Mouse (Mus musculus) forebrain, embryonic 15.5 days (tissue): ENCODE results near the gene Olfr504. TPM values are rescaled to one million over a fixed set of nuclear protein-coding genes. Genes with fewer than 3 reads are reported as not detected.
"Not testable (repeated sequence)": the region's sequence is repeated elsewhere in the genome, so short reads cannot be mapped to it uniquely, and the experiment has no call there.

Source experiments
- ATAC-seq: fragments of 200-750 bp; cut with Nextera tagmentation; replicated peaks from 2 replicates; pipeline ENCODE4 v1.8.0; 2017; ENCODE audit warnings: mild to moderate bottlenecking, moderate TSS enrichment, moderate library complexity
- H3K27ac ChIP-seq: fragments of 300-500 bp; sonication (generic); replicated peaks from 2 replicates; pipeline ENCODE4 v1.5.1; 2015; ENCODE audit warnings: mild to moderate bottlenecking, inconsistent platforms
- H3K27me3 ChIP-seq: fragments of 300-500 bp; sonication (generic); 2 replicates; pipeline ENCODE4 v1.6.1; 2015; ENCODE audit warnings: inconsistent platforms
- H3K36me3 ChIP-seq: fragments of 300-500 bp; sonication (generic); 2 replicates; pipeline ENCODE4 v1.6.1; 2015; ENCODE audit warnings: mild to moderate bottlenecking, inconsistent platforms
- H3K4me1 ChIP-seq: fragments of 300-500 bp; sonication (generic); 2 replicates; pipeline ENCODE4 v1.6.1; 2015; ENCODE audit warnings: inconsistent platforms
- H3K4me2 ChIP-seq: fragments of 300-500 bp; sonication (generic); replicated peaks from 2 replicates; pipeline ENCODE4 v1.6.1; 2015; ENCODE audit warnings: mild to moderate bottlenecking, inconsistent platforms
- H3K4me3 ChIP-seq: fragments of 300-500 bp; sonication (generic); 2 replicates; pipeline ENCODE4 v1.5.1; 2015; ENCODE audit warnings: mild to moderate bottlenecking, inconsistent platforms
- H3K9ac ChIP-seq: fragments of 300-500 bp; sonication (generic); replicated peaks from 2 replicates; pipeline ENCODE4 v1.6.1; 2015; ENCODE audit warnings: mild to moderate bottlenecking, inconsistent platforms
- H3K9me3 ChIP-seq: fragments of 300-500 bp; sonication (generic); 2 replicates; pipeline ENCODE4 v1.6.1; 2016; ENCODE audit warnings: inconsistent platforms
- WGBS: fragments of 180-500 bp; shearing (Covaris S2); methylation state at CpG from one replicate; pipeline ENCODE4 v1.1.7; 2015; ENCODE audit warnings: mixed read lengths; 5-methylcytosine and 5-hydroxymethylcytosine counted together
- polyA plus RNA-seq: library from polyadenylated mRNA; unstranded; fragments of >200 nt; fragmentation: Nextera tagmentation; extraction: Ambion mirVana; gene quantifications from 2 replicates; pipeline ENCODE4 v1.2.1, GENCODE M21; 2015

Gene Olfr504
- not detected in 2 replicates for polyA plus RNA-seq

DNA sequence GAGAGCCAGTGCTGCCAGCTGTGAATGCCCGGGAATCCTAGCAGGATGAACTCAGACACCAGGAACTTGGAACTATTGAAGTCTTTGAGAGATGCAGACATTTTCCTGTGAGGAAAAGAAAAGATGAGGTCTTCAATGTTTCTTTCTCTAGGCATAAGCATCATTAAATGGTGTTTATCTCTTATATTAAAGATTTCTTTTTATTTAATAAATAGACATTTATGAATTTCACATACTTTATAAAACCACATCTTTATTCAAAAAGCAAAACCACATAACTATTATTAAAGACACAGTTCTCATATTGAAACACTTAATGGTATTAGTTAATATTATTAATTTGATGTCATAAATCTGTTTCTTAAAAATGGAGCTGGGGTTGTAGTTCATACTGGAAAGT lies at the start of gene Olfr504:
Gene Olfr504 (minus strand): TSS at position 101 of the 400 bp plus-strand sequence.
- no peak within 1 kb of the TSS for H3K27ac ChIP-seq
- no peaks in the 10 kb centered on the region for H3K9me3 ChIP-seq
- no peaks in the 10 kb centered on the region for H3K36me3 ChIP-seq
- ATAC-seq: no peak
- no peak within 1 kb of the TSS for H3K4me2 ChIP-seq
- H3K4me1 ChIP-seq: no peaks in the 10 kb centered on the region
- no peak within 1 kb of the TSS for H3K4me3 ChIP-seq
- no peaks in the 10 kb centered on the region for H3K27me3 ChIP-seq
- H3K9ac ChIP-seq: no peak within 1 kb of the TSS
- 93% methylated on average over 1 of the region's 1 CpGs for WGBS

GRCm38 (mm10) chr7:108614110-108614509 lies 48.5 kb upstream of the Olfr504 start:
- Histone ChIP-seq H3K4me1 (no peaks in the 10 kb centered on the region), H3K4me3 (no peak overlapping the region), H3K4me2 (no peak overlapping the region), H3K36me3 (no peaks in the 10 kb centered on the region), H3K9me3 (no peaks in the 10 kb centered on the region), H3K9ac (no peak overlapping the region), H3K27ac (no peak overlapping the region), H3K27me3 (no peaks in the 10 kb centered on the region)
- ATAC-seq: no peak
- 81% methylated on average over 2 of the region's 2 CpGs for WGBS

- no peaks in the 10 kb centered on the region for H3K27me3 ChIP-seq
Observed at GRCm38 (mm10) chr7:108610487-108610886, 44.9 kb upstream of the Olfr504 start, which contains the start of gene Olfr506. Olfr506 (plus strand) TSS chr7:108610787.

GRCm38 (mm10) chr7:108601916-108602315 lies 36.3 kb upstream of the Olfr504 start:
- ATAC-seq, H3K9me3 ChIP-seq, H3K4me1 ChIP-seq, H3K27ac ChIP-seq, H3K27me3 ChIP-seq, H3K4me3 ChIP-seq, H3K9ac ChIP-seq, H3K4me2 ChIP-seq, H3K36me3 ChIP-seq: not testable (repeated sequence)
- 80% methylated on average over 3 of the region's 3 CpGs for WGBS

More at GRCm38 (mm10) chr7:108610487-108610886, 44.9 kb upstream of the Olfr504 start, which contains the start of gene Olfr506:
- H3K36me3 ChIP-seq: no peaks in the 10 kb centered on the region
- H3K9ac ChIP-seq: no peak within 1 kb of the TSS
- no peak within 1 kb of the TSS for H3K4me2 ChIP-seq
- H3K27ac ChIP-seq: no peak within 1 kb of the TSS
- H3K9me3 ChIP-seq: no peaks in the 10 kb centered on the region
- H3K4me3 ChIP-seq: no peak within 1 kb of the TSS
- ATAC-seq: no peak
- H3K4me1 ChIP-seq: no peaks in the 10 kb centered on the region

DNA sequence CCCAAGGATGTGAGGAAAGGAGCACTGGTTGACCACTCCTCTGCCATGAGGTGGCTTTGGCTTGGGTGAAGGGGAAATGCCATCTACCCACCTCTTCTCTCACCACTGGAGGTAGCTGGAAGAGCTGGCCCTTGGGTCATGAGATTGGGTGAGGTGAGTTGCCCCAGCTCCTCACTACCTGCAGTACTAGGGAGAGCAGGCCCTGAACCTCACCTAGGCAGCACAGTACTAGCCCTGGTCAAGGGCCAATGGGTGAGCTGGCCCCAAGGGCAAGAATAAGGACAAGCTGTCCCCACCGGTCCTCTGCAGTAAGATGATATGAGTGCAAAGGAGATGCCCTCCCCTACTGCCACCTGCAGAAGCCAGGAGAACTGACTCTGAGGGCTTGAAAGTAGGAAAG lies 24.2 kb upstream of the Olfr504 start:
- Histone ChIP-seq H3K4me2 (no peak overlapping the region), H3K27ac (no peak overlapping the region), H3K36me3 (no peaks in the 10 kb centered on the region), H3K4me3 (no peak overlapping the region), H3K9me3 (no peaks in the 10 kb centered on the region), H3K9ac (no peak overlapping the region), H3K27me3 (no peaks in the 10 kb centered on the region), H3K4me1 (no peaks in the 10 kb centered on the region)
- no peak for ATAC-seq
- WGBS: 89% methylated on average over 1 of the region's 1 CpGs

GRCm38 (mm10) chr7:108544227-108544626 lies 21.4 kb downstream of the Olfr504 start, which contains the start of gene Olfr503:
Olfr503 (plus strand) TSS chr7:108544527.
- H3K4me2 ChIP-seq, H3K4me1 ChIP-seq, ATAC-seq, H3K9ac ChIP-seq, H3K4me3 ChIP-seq, H3K36me3 ChIP-seq, H3K27me3 ChIP-seq, H3K9me3 ChIP-seq, H3K27ac ChIP-seq: not testable (repeated sequence)
- WGBS: 51% methylated on average over 1 of the region's 1 CpGs

DNA sequence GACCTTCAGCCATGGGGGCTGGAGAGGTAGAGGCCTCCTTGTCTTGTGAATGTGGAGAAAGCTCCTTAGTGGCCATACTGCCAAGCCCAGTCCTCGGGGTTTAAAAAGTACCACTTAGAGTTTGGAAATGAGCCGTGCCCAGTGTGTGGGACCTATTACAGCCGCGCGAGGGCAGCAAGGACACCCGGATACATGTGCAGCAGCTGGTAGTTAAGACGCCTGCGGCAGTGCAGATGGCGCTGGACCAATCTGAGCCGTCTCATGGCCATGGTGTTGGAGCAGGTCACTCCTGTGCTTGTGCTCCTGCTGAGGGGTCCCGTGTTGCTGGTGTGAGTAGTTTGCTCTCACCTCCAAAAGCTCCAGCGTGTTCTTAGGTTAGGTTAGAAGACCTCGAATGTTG lies 23.2 kb downstream of the Olfr504 start:
- Histone ChIP-seq H3K4me3 (no peak overlapping the region), H3K27me3 (no peaks in the 10 kb centered on the region), H3K9ac (no peak overlapping the region), H3K36me3 (no peaks in the 10 kb centered on the region), H3K4me2 (no peak overlapping the region), H3K9me3 (no peaks in the 10 kb centered on the region), H3K4me1 (no peaks in the 10 kb centered on the region), H3K27ac (no peak overlapping the region)
- ATAC-seq: no peak
- WGBS: 90% methylated on average over 13 of the region's 13 CpGs

- ATAC-seq: no peak
- no peaks in the 10 kb centered on the region for H3K4me1 ChIP-seq
- 79% methylated on average over 1 of the region's 1 CpGs for WGBS
- H3K9ac ChIP-seq: no peak within 1 kb of the TSS
- no peaks in the 10 kb centered on the region for H3K36me3 ChIP-seq
- H3K27me3 ChIP-seq: no peaks in the 10 kb centered on the region
- H3K27ac ChIP-seq: no peak within 1 kb of the TSS
- H3K9me3 ChIP-seq: no peaks in the 10 kb centered on the region
- no peak within 1 kb of the TSS for H3K4me2 ChIP-seq
- no peak within 1 kb of the TSS for H3K4me3 ChIP-seq
Observed at GRCm38 (mm10) chr7:108524965-108525364, 40.6 kb downstream of the Olfr504 start, which contains the start of gene Olfr502. Olfr502 (minus strand) TSS chr7:108525065.

Other genes starting within 250 kb of the Olfr504 start
- gene Olfr492, start 242.1 kb downstream of the Olfr504 start, polyA plus RNA-seq: not detected in 2 replicates
- gene Olfr493, start 218.8 kb downstream of the Olfr504 start, polyA plus RNA-seq: not detected in 2 replicates
- not detected in 2 replicates for gene Olfr494, start 200.5 kb downstream of the Olfr504 start, polyA plus RNA-seq
- gene Olfr495, start 172.6 kb downstream of the Olfr504 start, polyA plus RNA-seq: not detected in 2 replicates
- not detected in 2 replicates for gene Olfr497, start 145.4 kb downstream of the Olfr504 start, polyA plus RNA-seq
- gene Olfr498, start 100.5 kb downstream of the Olfr504 start, polyA plus RNA-seq: not detected in 2 replicates
- gene Olfr502, start 40.7 kb downstream of the Olfr504 start, polyA plus RNA-seq: not detected in 2 replicates
- not detected in 2 replicates for gene Olfr503, start 21.3 kb downstream of the Olfr504 start, polyA plus RNA-seq
- not detected in 2 replicates for gene Olfr506, start 45.0 kb upstream of the Olfr504 start, polyA plus RNA-seq
- not detected in 2 replicates for gene Olfr507, start 56.0 kb upstream of the Olfr504 start, polyA plus RNA-seq
- not detected in 2 replicates for gene Olfr508, start 64.2 kb upstream of the Olfr504 start, polyA plus RNA-seq
- not detected in 2 replicates for gene Olfr509, start 86.1 kb upstream of the Olfr504 start, polyA plus RNA-seq
- gene Olfr510, start 100.6 kb upstream of the Olfr504 start, polyA plus RNA-seq: not detected in 2 replicates
- not detected in 2 replicates for gene Olfr512, start 147.5 kb upstream of the Olfr504 start, polyA plus RNA-seq
- gene Olfr513, start 185.2 kb upstream of the Olfr504 start, polyA plus RNA-seq: not detected in 2 replicates